Mouse (Mus musculus): Measurements from ENCODE around the gene Ldb2. TPM values are rescaled to one million over a fixed set of nuclear protein-coding genes. Genes with fewer than 3 reads are reported as not detected.
A peak's percentile ranks its signal among the peaks of the same experiment; 100 is the strongest.

Gene Ldb2
- total RNA-seq, 2 experiments from 2014 or later, result 57.6 to 69.3 TPM

- no peak for DNase-seq (ENCODE audit: low spot score in 2 of 2)
Measured at GRCm38 (mm10) chr5:44552121-44552520, 247.4 kb downstream of the Ldb2 start.

DNA sequence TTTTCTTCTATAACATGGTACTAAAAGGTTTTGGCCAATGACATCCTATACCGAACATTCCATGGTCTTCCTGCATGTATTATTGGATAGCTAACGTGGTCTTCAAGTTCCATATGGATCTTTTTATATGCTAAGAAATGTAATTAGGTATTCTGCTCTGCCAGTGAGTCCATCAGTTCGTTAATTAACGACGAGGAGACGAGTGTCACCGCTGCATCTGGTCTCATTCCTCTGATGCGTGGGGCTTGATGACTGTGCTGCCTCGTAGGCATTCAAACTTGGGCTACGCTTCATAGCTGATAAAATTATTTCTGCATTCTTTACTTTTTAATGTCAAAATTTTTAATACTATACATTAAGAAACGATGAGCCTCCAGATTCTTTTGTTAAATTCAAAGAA lies 251.0 kb downstream of the Ldb2 start:
- no peak for DNase-seq (ENCODE audit: low spot score in 2 of 2)

DNA sequence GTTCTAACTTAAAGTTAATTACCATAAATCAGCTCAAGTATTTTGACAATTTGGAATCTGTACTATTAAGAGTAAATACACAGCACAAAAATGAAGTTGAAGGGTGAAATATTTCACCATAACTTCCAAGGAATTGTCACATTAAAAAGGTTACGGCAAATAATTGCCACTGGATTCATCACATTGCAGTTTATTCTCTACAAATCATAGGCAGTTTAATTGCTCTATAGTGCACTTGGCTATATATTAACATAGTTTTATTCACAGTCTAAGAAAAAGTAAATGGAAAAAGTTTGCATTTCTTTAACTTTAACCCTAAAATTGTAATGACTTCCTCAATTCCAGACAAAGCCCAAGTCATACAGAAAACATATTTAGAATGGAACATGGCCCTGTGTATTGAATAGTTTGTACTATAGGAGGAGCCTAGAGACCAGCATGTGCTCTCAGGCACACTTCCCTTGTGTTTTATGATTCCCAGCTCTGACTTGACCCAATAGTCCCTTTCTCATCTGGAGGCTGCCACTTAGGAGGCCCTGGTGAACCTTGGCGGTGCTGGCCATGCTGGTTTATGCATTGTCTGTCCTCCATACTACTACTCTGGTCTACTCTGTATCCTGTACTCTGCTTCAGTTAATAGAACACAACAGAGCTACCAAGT lies 255.9 kb downstream of the Ldb2 start:
- no peak for DNase-seq (ENCODE audit: low spot score in 2 of 2)

DNA sequence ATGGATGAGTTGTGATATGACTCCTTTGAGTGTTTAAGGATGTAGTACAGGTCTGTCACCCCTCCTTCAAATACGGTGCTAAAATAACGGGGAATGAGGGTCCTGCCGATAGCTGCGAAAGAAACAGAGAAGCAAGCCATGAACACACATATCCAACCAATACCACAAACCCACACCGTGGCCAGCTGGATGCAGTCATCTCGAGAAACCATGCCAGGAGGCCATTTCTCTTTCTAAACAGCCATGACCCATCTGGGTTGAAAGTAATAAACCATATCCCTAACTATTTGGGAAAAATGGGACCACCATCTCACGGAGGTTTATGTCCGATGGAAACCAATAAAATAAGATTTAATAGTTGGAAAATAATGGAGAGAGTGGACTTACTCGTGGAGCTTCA lies 257.7 kb downstream of the Ldb2 start:
- no peak for DNase-seq (ENCODE audit: low spot score in 2 of 2)

DNA sequence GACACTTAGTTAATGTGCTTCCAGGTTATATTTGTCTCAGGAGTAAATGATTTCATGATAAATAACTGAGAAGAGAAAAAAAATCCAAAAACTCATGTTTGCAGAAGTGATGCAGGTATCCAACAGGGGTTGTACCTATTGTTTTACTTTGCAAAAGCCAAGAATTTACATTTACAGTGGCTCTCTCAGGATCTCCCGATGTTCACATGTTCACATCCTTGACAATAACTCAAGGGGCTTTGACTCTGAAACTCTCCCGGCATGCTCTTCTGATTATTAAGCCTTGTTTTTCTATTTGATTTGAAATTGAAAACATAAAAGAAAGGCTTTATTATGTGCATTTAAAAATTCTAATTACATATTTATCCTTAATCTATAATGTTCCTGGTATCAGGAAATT lies 260.8 kb downstream of the Ldb2 start:
- no peak for DNase-seq (ENCODE audit: low spot score in 2 of 2)

DNA sequence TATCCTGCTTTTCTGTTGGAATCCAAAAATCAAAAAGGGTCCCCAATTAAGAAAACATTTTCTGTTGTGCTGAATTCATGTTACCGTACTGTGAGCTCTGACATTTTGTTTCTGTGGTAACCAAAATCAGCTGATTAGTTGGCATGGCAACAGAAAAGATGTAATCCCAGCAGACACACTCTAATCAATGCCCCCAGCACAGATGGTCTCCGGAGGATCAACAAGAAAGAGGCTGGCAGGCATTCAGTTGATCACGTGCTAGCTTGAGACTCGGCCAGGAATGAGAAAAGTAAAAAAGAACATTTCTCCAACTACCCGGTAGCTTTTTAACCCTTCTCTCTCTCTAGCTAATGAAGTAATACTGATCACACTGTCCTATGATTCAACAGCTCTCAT lies 261.5 kb downstream of the Ldb2 start:
- peak; percentile 88 for DNase-seq (ENCODE audit: low spot score in 2 of 2)

DNA sequence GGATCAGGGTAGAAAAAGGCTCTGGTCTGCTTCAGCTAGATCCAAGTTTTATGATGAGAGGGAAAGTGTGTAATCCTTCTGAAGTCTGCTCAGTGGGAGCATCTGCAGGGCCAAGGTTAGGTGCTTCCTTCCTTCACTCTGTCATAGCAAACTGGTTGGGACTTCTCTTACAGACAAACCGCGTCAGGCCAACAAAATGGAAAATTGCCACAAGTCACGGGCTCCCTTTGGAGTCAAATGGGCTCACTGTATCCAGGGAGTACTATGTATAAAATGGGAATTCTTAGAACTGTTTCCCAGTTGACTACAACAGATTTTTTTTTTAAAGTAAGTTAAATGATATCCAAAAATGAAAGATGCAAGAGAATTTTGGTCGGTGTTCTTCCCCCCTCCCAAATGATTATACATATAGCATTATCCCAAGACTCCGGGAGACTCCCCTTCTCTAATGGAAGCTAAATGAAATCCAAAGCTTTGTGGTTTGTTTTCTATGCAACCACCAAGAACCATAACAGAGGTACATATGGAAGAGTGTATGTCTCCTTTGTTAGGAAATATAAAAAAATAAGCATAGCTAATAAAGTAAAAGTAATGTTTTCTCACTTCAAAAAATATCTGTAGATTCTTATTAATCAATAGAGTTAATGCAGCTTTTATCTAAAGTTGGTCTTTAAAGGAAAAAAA lies 262.0 kb downstream of the Ldb2 start:
- DNase-seq (ENCODE audit: low spot score in 2 of 2), result peak; percentile 14 to 32

GRCm38 (mm10) chr5:44529466-44529865 lies 270.0 kb downstream of the Ldb2 start:
- no peak for DNase-seq (ENCODE audit: low spot score in 2 of 2)

- DNase-seq (ENCODE audit: low spot score in 2 of 2), result no peak
Measured at GRCm38 (mm10) chr5:44529001-44529400, 270.5 kb downstream of the Ldb2 start.

- no peak for DNase-seq (ENCODE audit: low spot score in 2 of 2)
Measured at GRCm38 (mm10) chr5:44505221-44505620, 294.3 kb downstream of the Ldb2 start.

DNA sequence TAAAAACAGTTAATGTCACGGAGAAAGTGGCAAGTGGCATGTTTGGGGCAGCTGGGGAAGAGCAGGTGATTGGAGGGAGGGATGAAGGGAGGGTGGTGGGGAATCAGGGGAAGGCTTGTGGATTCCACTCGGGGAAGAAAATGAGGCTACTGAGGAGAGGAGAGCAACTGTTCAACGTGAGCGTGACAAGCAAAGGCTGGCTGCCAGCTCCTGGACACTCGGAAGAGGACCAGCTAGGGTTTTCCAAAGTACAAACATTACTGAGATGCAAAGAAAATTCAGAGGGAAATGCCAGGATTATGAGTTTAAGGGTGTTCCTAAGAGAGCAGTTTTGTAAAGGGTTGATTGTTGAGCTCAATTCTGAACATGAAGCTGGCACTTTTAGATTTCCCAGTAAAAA lies 294.7 kb downstream of the Ldb2 start:
- no peak for DNase-seq (ENCODE audit: low spot score in 2 of 2)

- no peak for DNase-seq (ENCODE audit: low spot score in 2 of 2)
Measured at GRCm38 (mm10) chr5:44498229-44498628, 301.3 kb downstream of the Ldb2 start.

- DNase-seq (ENCODE audit: low spot score in 2 of 2), result no peak
Measured at GRCm38 (mm10) chr5:44496854-44497253, 302.6 kb downstream of the Ldb2 start.

DNA sequence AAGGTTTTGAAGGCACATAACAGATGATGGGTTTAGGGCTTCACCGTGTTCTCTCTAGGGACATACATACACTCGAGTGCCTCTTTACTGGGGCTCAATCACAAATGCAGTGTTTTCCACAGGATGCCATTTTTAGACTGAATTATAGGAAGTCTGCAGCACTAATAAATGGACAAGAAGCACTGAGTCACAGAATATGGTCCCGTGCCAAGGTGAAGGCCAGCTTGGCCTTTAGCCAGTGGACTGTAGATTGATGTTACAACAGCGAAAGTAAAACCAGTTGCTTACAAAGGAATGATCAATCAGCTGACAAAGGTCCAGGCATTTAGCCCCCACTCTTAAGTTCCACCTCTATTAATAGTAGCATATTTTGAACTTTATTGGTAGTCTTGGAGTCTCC lies 304.4 kb downstream of the Ldb2 start:
- DNase-seq (ENCODE audit: low spot score in 2 of 2), result no peak

GRCm38 (mm10) chr5:44494133-44494532 lies 305.3 kb downstream of the Ldb2 start:
- no peak for DNase-seq (ENCODE audit: low spot score in 2 of 2)

DNA sequence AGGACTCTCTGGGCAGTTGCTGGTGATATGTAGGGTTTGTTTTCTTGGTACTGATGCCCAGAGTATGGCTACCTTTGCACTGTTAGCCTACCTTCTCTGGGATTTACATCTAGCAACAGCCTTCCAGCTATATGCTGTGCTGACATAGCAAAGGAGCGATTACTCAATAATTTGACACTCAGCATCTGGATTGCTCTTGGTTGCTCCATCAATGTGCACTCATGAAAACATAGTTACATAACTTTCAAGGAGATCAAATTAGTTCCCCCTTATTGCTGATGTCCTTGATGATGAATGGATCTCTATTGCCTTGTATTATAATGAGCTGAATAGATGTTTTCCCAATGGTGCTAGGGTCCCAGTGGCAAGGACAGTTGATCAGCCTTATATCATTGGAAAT lies 308.0 kb downstream of the Ldb2 start:
- no peak for DNase-seq (ENCODE audit: low spot score in 2 of 2)

GRCm38 (mm10) chr5:44490462-44490861 lies 309.0 kb downstream of the Ldb2 start:
- no peak for DNase-seq (ENCODE audit: low spot score in 2 of 2)

DNA sequence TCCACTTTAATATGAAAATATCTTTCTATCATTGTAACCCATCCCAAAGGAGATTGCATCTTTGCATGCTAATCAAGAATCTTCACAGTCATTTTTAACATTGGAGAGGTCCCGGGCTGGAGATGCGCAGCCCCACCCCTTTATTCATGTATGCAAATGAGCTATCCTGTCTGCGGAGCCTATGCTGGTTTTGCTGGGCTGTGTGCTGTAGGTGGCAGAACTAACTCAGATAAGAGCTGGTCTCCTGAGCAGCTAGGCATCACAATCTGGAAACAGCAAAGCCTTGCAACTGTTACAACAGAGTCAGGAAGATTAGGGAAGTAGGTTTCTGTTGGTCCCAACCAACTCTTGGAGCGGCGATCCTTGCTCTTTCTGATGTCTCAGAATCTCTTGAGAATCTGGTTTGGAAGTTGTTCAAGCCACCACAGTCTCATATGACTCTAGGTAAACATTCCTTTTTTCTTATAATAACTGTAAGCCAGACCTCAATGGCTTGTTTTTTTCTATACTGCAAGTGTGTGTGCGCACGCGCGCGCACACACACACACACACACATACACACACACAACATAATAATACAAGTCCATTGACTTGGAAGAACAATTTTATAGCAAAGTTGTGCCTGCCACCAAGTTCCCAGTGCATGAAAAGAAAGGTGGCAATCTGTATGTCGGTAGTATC lies 315.9 kb downstream of the Ldb2 start:
- DNase-seq (ENCODE audit: low spot score in 2 of 2), result peak; percentile 35 to 48

DNA sequence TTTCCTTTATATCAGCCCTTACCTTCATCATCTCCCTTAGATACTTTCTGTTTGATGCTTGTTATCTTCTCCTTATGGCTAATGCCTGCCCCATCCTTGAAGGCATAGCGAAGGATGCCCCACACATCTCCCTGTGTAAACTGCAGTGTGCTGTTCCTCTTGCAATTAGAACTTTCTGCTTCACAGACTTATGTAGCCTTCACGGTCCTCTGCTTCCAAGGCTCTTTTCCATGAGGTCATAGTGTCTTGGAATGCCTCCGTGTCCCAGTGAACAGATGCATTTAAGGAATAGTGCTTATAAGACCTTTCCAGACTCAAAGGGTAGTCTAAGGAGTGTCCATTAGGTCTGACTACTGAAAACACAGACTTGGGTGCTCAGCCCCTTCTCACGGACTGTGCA lies 318.1 kb downstream of the Ldb2 start:
- no peak for DNase-seq (ENCODE audit: low spot score in 2 of 2)

GRCm38 (mm10) chr5:44476356-44476755 lies 323.1 kb downstream of the Ldb2 start:
- no peak for DNase-seq (ENCODE audit: low spot score in 2 of 2)

DNA sequence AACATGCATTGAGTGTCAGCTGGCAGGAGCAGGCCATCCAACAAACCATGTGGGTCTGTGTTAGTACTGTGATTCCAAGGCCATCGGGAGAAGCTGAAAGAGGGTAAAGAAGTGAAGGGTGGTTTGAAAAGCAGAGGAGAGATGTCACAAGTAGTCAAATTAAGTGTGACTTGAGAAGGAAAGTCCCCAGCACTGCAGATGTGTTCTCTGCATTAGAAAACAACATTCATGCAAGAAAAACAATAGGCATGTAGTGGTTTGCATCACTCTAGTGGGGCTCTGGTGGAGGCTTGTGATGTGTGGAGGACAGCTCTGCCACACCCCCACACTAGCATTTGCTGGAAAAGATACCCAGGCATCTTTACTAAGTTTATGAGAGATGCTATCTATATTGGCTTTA lies 323.9 kb downstream of the Ldb2 start:
- DNase-seq (ENCODE audit: low spot score in 2 of 2), result no peak

Measured in layer of hippocampus, postnatal 10 days (tissue).